Mouse (Mus musculus) spleen, postnatal 4 days (tissue): ENCODE data around the gene Spats2.
A peak's percentile ranks its signal among the peaks of the same experiment; 100 is the strongest.
"Not testable (repeated sequence)": the region's sequence is repeated elsewhere in the genome, so short reads cannot be mapped to it uniquely, and the experiment has no call there.

Experiments used
- DNase-seq, 2 experiments: peaks; one replicate each; pipeline ENCODE4 v3.0.0; 2022; ENCODE audit warnings: low spot score in 2 of 2

Gene Spats2

DNA sequence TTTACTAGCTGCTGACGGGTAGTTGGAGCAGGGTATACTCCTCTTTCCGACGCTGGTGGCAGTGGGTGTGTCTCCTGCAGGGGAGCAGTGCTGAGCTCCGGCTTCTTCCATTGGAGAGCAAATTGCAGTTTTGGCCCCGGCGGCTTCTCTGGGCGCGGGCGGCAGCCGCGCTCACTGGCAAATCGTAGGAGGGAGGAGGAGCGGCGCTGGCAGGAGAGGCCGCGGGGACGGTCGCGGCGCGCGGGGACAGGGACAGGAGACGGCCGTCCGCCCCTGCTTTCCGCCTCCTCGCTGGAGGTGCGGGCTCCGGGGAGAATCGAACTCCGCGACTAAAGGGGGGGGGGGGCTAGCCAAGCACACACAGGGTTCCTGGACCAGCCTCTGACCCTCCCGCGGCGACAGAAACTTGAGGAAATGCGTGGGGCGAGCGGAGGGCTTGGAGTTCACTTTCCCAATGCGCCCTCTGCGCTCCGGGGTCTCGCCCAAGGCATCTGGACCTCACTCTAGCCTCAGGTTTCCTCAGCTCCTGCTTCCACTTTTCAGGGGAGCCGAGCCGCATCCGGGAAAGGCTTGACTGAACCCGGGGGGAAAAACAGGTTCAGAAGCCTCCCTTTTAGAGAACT, 98.0 kb downstream of the Spats2 start:
- DNase-seq, result no peak

GRCm38 (mm10) chr15:99224208-99224911, 98.6 kb downstream of the Spats2 start, which contains the start of gene Kcnh3:
Gene Kcnh3 (plus strand): TSS chr15:99224861.
- peak; percentile 48 to 79 for DNase-seq

GRCm38 (mm10) chr15:99225081-99225810, 99.5 kb downstream of the Spats2 start:
- DNase-seq, result no peak

DNA sequence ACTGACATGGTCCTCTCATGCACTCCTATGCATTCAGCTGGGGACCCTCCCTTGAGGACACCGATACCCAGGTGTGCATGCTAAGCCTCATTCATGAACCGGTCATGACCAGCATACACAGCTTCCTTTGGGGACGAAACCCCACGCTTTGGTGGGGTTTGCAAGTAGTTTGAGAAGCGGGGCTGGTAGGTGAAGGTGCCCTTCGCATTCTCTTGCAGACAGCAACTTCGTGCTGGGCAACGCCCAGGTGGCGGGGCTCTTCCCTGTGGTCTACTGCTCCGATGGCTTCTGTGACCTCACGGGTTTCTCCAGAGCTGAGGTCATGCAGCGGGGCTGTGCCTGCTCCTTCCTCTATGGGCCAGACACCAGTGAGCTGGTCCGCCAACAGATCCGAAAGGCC, 100.4 kb downstream of the Spats2 start:
- DNase-seq, result no peak

DNA sequence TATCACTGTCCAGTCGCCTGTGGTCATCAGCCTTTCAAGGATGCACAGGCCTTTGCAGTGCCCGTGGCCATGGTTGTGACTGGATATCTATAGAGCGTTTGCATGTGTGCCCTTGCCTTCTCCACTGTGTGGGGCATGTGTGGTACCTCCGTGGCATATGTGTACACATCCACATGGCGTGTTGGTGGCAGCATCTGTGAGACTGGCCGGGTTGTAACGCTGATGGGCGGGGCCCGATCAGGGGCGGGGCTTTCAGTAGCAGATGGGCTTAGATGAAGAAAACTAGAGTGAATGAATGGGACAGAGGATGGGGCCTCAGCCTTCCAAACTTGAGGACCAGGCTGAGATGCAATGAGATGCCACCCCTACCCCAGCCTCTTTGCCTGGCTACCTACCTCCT, 106.3 kb downstream of the Spats2 start:
- DNase-seq, result no peak

GRCm38 (mm10) chr15:99233719-99234118, 108.0 kb downstream of the Spats2 start:
- DNase-seq, result no peak

- no peak for DNase-seq
Measured at GRCm38 (mm10) chr15:99234326-99235010, 108.8 kb downstream of the Spats2 start.

GRCm38 (mm10) chr15:99238006-99238405, 112.3 kb downstream of the Spats2 start:
- no peak for DNase-seq

DNA sequence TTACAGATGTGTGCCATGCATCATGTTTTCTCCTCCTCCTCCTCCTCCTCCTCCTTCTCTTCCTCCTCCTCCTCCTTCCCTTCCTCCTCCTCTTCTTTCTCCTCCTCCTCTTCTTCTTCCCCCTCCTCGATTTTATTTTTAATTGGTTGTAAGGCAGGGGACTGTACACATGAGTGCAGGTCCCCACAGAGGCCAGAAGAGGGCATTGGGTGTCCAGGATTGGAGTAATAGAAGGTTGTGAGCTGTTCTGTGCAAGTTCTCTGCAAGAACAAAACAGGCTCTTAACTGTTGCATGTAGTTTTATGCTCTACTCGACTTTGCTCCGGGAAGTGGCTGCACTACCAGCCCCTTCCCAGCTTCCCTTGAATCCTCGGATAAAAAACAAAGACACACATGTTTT, 114.4 kb downstream of the Spats2 start:
- no peak for DNase-seq

DNA sequence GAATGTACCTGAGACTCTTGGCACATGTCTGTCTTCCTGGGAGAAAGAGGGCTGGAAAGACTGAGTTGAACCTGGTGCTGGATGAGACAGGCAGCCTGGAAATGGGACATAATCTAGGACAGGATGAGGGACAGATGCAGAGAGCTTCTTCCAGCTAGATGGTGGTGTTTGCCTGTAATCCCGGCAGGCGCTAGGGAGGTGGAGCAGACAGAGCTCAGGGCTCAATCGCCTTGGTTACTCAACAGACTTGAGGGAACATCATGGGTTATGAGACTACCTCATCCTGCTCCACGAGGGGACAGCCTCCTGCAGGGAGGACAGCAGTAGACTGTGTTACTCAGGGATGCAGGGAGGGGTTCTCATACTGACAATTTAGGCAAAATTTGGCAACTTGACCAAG, 115.5 kb downstream of the Spats2 start:
- DNase-seq, result no peak

- DNase-seq, result no peak
Measured at GRCm38 (mm10) chr15:99242045-99242444, 116.3 kb downstream of the Spats2 start.

GRCm38 (mm10) chr15:99246736-99247135, 121.0 kb downstream of the Spats2 start:
- not testable (repeated sequence) for DNase-seq

- no peak for DNase-seq
Measured at GRCm38 (mm10) chr15:99248972-99249371, 123.3 kb downstream of the Spats2 start.

DNA sequence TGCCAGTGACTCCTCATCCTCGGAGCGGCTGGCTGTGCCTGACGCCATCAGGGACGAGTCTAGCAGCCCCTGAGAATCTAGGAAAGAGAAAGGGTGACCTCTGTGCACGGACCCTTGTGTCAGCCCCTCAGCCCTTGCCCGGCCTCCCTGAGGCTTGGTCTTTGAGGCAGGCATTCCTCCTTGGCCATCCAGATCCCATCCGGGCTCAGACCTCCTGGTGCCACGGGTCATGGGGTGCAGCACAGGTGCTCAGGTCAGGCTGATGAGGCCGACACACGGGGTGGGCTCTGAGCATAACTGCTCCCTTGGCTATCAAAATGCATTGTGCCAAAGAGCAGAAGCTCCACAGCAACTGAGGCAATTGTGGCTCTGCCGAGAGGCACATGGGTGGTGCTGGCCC, 124.2 kb downstream of the Spats2 start:
- DNase-seq, result peak in 1 of 2 experiments; percentile 60

DNA sequence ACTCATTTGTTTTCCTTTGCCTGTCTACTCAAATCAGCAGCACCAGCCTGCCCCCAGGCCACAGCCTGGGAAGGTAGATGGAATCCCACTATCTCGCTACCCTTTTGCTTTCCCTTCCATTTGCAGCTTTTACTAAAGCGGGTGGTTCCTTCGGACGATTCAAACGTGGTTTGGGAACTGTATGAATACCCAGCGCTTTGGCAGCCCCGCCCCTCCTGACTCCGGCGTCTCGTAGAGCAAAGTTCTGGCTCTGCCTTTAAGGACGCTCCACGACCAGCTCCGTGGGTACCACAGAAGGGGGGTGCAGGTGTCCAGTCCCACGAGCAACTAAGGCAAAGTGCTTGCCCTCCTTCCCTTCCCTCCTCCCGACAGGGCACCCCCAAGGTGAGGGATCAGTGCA, 125.4 kb downstream of the Spats2 start:
- peak in 1 of 2 experiments; percentile 67 for DNase-seq

DNA sequence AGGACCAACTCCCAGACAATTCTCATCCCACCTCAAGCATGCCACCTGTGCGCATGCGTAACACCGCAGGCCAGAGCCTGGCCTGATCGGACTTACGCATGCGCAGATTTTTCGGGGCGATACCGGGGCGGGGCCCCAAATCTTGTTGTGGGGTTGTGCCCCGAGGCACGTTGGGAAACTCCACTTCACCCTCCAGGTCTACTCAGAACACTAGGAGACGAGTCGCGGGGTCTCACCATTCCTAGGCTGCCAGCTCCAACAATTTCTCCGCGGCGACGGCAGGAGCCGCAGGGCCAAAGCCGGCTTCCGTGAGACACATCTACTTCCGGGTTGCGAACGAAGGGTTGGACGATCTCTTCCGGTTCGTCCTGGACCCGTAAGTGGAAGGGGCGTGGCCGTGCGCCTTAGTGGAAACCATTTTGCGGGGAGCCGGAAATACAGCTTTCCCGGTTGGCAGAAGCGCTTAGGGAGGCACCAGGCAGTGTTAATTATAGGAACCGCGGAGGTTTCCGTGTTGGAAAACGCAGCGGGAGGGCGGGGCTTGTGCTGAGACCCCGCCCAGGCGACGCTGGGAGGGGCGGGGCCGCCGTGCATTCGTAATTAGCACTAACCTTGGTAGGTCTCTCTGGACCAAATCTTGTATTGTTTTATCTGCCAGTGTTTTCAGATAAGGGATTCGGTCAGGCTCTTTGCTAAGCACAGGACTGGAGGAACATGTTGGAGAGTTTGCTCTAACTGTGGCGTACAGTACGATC, 126.1 kb downstream of the Spats2 start, which contains the start of gene Mcrs1:
Mcrs1 (minus strand) TSS at position 336 of the 755 bp plus-strand sequence.
- peak; percentile 94 to 97 for DNase-seq

- DNase-seq, result no peak
Measured at GRCm38 (mm10) chr15:99252381-99253174, 126.9 kb downstream of the Spats2 start.

- DNase-seq, result not testable (repeated sequence)
Measured at GRCm38 (mm10) chr15:99253175-99253479, 127.4 kb downstream of the Spats2 start.

DNA sequence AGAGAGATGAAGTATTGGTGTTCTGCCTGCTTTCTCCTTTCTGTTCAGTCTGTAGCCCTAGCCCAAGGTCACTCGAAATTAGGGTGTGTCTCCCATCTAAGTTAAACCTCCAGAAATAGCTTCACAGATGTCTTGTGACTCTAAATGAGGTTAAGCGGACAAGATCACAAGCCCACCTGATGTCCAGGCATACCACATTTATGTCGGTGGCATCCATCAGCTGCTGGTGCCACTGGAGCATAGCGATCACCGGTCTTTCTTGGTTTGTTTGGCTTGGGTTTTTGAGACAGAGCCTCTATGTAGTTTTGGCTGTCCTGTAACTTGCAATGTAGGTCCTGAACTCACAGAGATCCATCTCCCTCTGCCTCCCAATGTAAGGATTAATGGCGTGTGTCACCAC, 128.1 kb downstream of the Spats2 start:
- no peak for DNase-seq

DNA sequence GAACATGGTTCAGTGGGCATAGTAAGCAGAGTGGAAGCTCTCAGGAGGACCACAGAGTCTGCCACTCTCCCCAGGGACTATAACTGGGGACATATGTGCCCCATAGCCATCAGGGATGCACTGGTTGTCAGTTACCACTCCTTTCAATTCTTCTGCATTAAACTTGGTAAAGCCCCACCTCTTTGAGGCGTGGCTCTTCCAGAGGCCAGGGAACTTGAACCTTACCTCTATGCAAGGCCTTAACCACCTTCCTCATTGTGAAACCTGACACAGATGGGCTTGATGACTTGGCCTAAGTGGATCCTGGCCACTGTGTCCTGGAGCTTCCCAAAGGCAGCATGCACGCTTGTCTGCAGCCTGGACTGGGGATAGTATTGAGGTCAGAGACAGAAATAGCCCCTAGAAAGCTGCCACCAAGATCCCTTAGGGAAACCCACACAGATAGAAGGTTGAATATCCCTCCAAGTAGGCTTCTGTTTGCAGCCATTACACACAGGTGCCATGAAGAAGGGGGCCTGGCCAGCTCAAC, 128.8 kb downstream of the Spats2 start:
- no peak for DNase-seq
